Mouse (Mus musculus): Measurements from ENCODE around the gene Zfp652. TPM values are rescaled to one million over a fixed set of nuclear protein-coding genes. Genes with fewer than 3 reads are reported as not detected.
A peak's percentile ranks its signal among the peaks of the same experiment; 100 is the strongest.

Gene Zfp652
- polyA plus RNA-seq, 1 experiment from 2014 or later, result 10.0 TPM

DNA sequence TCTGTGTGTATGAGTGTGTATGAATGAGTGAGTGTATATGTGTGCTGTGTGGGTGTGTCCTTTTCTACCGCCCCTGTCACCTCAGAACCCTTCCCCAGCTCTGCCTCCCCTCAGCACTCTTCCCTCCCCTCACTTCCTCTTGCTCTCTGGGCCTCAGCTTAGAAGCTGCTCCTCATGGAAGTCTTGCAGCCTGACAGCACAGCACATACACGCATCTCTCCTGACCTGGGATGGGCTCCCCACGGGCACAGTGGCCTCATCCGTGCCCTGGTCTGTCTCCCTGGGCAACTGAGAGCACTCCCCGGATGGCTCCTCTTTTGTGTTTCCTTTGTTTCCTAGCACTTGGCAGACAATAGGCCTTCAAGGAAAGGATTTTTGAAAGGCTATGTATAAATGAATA is 97.1 kb downstream of the Zfp652 start:
- no peak overlapping the region; the same call in 1 of the 2 replicates for H3K27ac ChIP-seq (replicated peaks)

GRCm38 (mm10) chr11:95810828-95811227 is 98.4 kb downstream of the Zfp652 start:
- peaks cover 9% of the 10 kb centered on the region for H3K9me3 ChIP-seq
- H3K27me3 ChIP-seq (replicated peaks), result no peaks in the 10 kb centered on the region
- peaks cover 9% of the 10 kb centered on the region for H3K4me1 ChIP-seq
- H3K27ac ChIP-seq (replicated peaks), result no peak overlapping the region
- H3K4me3 ChIP-seq, result no peak overlapping the region
- WGBS, result 57% methylated on average over 7 of the region's 7 CpGs
- H3K9ac ChIP-seq, result no peak overlapping the region
- ATAC-seq (ENCODE audit: extremely low read depth, insufficient number of reproducible peaks, low FRiP score, low TSS enrichment), result no peak
- no peak overlapping the region for H3K4me2 ChIP-seq
- no peaks in the 10 kb centered on the region for H3K36me3 ChIP-seq

More for the DNA sequence above, 97.1 kb downstream of the Zfp652 start:
- H3K9ac ChIP-seq, result no peak overlapping the region
- ATAC-seq (ENCODE audit: extremely low read depth, insufficient number of reproducible peaks, low FRiP score, low TSS enrichment), result no peak
- no peaks in the 10 kb centered on the region for H3K36me3 ChIP-seq
- no peaks in the 10 kb centered on the region for H3K27me3 ChIP-seq (replicated peaks)
- H3K9me3 ChIP-seq, result peaks cover 9% of the 10 kb centered on the region
- H3K4me3 ChIP-seq, result no peak overlapping the region
- 46% methylated on average over 5 of the region's 5 CpGs for WGBS
- no peak overlapping the region for H3K4me2 ChIP-seq
- H3K4me1 ChIP-seq, result peaks cover 15% of the 10 kb centered on the region

DNA sequence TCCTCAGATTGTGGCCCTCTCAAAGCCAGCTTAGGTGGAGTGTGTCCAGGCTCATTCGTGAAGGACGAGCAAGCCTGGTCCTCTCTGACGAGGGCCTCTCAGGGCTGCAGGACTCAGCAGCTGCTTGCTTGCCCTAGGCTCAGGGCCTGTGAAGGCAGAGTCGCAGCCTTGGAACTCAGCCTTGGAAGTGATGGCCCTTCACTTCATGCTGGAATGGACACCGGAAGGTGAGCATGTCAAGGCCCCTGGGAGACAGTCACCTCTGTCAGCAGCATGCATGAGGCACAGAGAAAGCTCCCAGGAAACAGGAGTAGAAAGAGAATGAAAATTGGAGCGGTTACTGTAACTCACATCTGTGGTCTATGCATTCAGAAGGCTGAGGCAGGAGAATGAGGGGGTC is 99.3 kb downstream of the Zfp652 start:
- no peak for ATAC-seq (ENCODE audit: extremely low read depth, insufficient number of reproducible peaks, low FRiP score, low TSS enrichment)
- Histone ChIP-seq H3K36me3 (no peaks in the 10 kb centered on the region), H3K27ac (replicated peaks) (no peak overlapping the region), H3K9me3 (peaks cover 9% of the 10 kb centered on the region), H3K9ac (no peak overlapping the region), H3K27me3 (replicated peaks) (no peaks in the 10 kb centered on the region), H3K4me1 (peaks cover 6% of the 10 kb centered on the region; the same call in 1 of the 2 replicates), H3K4me3 (no peak overlapping the region), H3K4me2 (no peak overlapping the region)
- WGBS, result 81% methylated on average over 6 of the region's 6 CpGs

- peaks cover 6% of the 10 kb centered on the region; the same call in 1 of the 2 replicates for H3K4me1 ChIP-seq
- H3K4me3 ChIP-seq, result no peak overlapping the region
- H3K9me3 ChIP-seq, result peaks cover 7% of the 10 kb centered on the region
- H3K27me3 ChIP-seq (replicated peaks), result 0 out of 2 replicates have a peak, but pooled peaks cover 3% of the 10 kb centered on the region
- WGBS, result 64% methylated on average over 4 of the region's 4 CpGs
- H3K4me2 ChIP-seq, result no peak overlapping the region
- no peaks in the 10 kb centered on the region for H3K36me3 ChIP-seq
- no peak for ATAC-seq (ENCODE audit: extremely low read depth, insufficient number of reproducible peaks, low FRiP score, low TSS enrichment)
- no peak overlapping the region for H3K9ac ChIP-seq
- no peak overlapping the region for H3K27ac ChIP-seq (replicated peaks)
These were observed 99.8 kb downstream of the Zfp652 start for GRCm38 (mm10) chr11:95812224-95812623.

GRCm38 (mm10) chr11:95814101-95814500 is 101.6 kb downstream of the Zfp652 start:
- no peak overlapping the region for H3K9ac ChIP-seq
- no peaks in the 10 kb centered on the region for H3K4me1 ChIP-seq
- H3K27ac ChIP-seq (replicated peaks), result no peak overlapping the region
- ATAC-seq (ENCODE audit: extremely low read depth, insufficient number of reproducible peaks, low FRiP score, low TSS enrichment), result no peak
- WGBS, result 79% methylated on average over 2 of the region's 2 CpGs
- H3K27me3 ChIP-seq (replicated peaks), result 0 out of 2 replicates have a peak, but pooled peaks cover 6% of the 10 kb centered on the region
- H3K4me2 ChIP-seq, result no peak overlapping the region
- H3K36me3 ChIP-seq, result no peaks in the 10 kb centered on the region
- no peak overlapping the region for H3K4me3 ChIP-seq
- no peaks in the 10 kb centered on the region; the same call in 1 of the 2 replicates for H3K9me3 ChIP-seq

- Histone ChIP-seq H3K27ac (replicated peaks) (no peak overlapping the region), H3K27me3 (replicated peaks) (0 out of 2 replicates have a peak, but pooled peaks cover 6% of the 10 kb centered on the region), H3K36me3 (no peaks in the 10 kb centered on the region), H3K9ac (no peak overlapping the region), H3K9me3 (no peaks in the 10 kb centered on the region; the same call in 1 of the 2 replicates), H3K4me2 (no peak overlapping the region), H3K4me3 (no peak overlapping the region), H3K4me1 (no peaks in the 10 kb centered on the region)
- WGBS, result 65% methylated on average over 5 of the region's 5 CpGs
- no peak for ATAC-seq (ENCODE audit: extremely low read depth, insufficient number of reproducible peaks, low FRiP score, low TSS enrichment)
These were observed 102.4 kb downstream of the Zfp652 start for GRCm38 (mm10) chr11:95814857-95815256.

- Histone ChIP-seq H3K4me2 (no peak overlapping the region), H3K9me3 (no peaks in the 10 kb centered on the region; the same call in 1 of the 2 replicates), H3K4me1 (no peaks in the 10 kb centered on the region), H3K36me3 (no peaks in the 10 kb centered on the region), H3K4me3 (no peak overlapping the region), H3K27me3 (replicated peaks) (0 out of 2 replicates have a peak, but pooled peaks cover 6% of the 10 kb centered on the region), H3K27ac (replicated peaks) (no peak overlapping the region), H3K9ac (no peak overlapping the region)
- ATAC-seq (ENCODE audit: extremely low read depth, insufficient number of reproducible peaks, low FRiP score, low TSS enrichment), result no peak
- 77% methylated on average over 9 of the region's 9 CpGs for WGBS
These were observed 102.9 kb downstream of the Zfp652 start for GRCm38 (mm10) chr11:95815412-95815811.

DNA sequence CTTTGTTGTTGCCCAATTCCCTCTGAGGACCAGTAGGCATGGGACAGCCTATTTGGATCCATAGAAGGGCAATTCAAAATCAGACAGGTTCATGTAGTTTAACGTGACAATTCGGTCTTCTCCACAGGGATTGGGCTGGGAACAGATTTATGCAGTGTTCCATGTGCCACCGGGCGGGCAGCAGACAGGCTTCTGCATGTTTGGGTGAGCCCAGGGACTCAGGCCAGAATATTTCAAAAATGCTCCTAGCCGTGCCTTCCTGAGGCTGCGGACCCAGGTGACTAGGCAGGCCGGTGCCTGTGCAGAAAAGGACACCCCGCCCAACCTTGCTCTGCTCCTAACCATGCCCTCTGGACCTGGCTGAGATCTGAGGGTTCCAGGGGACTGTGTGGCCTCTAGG is 106.7 kb downstream of the Zfp652 start:
- ATAC-seq (ENCODE audit: extremely low read depth, insufficient number of reproducible peaks, low FRiP score, low TSS enrichment), result no peak

DNA sequence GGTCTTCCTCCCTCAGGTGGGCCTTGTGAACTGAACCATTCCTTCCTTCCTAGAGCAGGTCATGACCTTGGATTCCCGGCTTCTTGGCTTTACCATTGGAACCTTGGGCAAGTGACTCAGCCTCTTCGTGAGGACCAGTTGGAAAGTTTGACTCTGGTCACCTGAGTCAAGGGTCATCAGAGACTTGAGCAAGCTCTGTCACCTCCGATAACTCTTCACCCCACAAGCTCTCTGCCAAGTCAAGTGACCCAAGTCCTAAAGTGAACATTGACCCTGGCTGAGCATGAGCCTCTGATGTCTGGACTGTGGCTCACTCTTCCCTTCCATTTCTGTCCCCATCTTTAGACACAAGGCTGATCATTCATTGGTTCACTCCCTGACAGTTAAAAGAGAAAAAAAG is 109.0 kb downstream of the Zfp652 start:
- Histone ChIP-seq H3K4me2 (no peak overlapping the region), H3K9ac (no peak overlapping the region), H3K27me3 (replicated peaks) (peaks cover 35% of the 10 kb centered on the region), H3K4me3 (no peak overlapping the region), H3K4me1 (peaks cover 16% of the 10 kb centered on the region), H3K27ac (replicated peaks) (no peak overlapping the region), H3K9me3 (no peaks in the 10 kb centered on the region), H3K36me3 (no peaks in the 10 kb centered on the region)
- ATAC-seq (ENCODE audit: extremely low read depth, insufficient number of reproducible peaks, low FRiP score, low TSS enrichment), result no peak
- 78% methylated on average over 3 of the region's 3 CpGs for WGBS

More for the DNA sequence above, 106.7 kb downstream of the Zfp652 start:
- Histone ChIP-seq H3K4me1 (peaks cover 4% of the 10 kb centered on the region; the same call in 1 of the 2 replicates), H3K27me3 (replicated peaks) (peaks cover 20% of the 10 kb centered on the region), H3K36me3 (no peaks in the 10 kb centered on the region), H3K4me3 (no peak overlapping the region), H3K9me3 (no peaks in the 10 kb centered on the region; the same call in 1 of the 2 replicates), H3K27ac (replicated peaks) (no peak overlapping the region), H3K4me2 (no peak overlapping the region), H3K9ac (no peak overlapping the region)
- WGBS, result 82% methylated on average over 8 of the region's 8 CpGs

DNA sequence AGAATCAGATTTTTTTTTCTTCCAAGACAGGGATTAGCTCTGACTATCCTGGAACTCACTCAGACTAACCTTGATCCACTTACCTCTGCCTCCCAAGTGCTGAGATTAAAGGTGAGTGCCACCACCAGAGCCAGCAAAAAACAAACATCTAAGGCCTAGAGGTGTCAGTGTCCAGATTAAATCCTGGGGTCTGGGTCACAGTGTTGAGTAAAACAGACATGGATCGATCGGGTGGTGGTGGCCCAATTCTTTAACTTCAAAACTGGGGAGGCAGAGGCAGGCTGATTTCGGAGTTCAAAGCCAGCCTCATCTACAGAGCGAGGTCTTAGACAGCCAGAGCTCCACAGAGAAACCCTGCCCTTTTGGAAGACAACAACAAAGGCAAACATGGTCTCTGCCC is 110.0 kb downstream of the Zfp652 start:
- WGBS, result 81% methylated on average over 4 of the region's 4 CpGs
- ATAC-seq (ENCODE audit: extremely low read depth, insufficient number of reproducible peaks, low FRiP score, low TSS enrichment), result no peak
- H3K4me3 ChIP-seq, result no peak overlapping the region
- H3K27ac ChIP-seq (replicated peaks), result no peak overlapping the region
- H3K36me3 ChIP-seq, result no peaks in the 10 kb centered on the region
- peaks cover 37% of the 10 kb centered on the region for H3K27me3 ChIP-seq (replicated peaks)
- peaks cover 24% of the 10 kb centered on the region for H3K4me1 ChIP-seq
- H3K4me2 ChIP-seq, result no peak overlapping the region
- no peak overlapping the region for H3K9ac ChIP-seq
- no peaks in the 10 kb centered on the region for H3K9me3 ChIP-seq

DNA sequence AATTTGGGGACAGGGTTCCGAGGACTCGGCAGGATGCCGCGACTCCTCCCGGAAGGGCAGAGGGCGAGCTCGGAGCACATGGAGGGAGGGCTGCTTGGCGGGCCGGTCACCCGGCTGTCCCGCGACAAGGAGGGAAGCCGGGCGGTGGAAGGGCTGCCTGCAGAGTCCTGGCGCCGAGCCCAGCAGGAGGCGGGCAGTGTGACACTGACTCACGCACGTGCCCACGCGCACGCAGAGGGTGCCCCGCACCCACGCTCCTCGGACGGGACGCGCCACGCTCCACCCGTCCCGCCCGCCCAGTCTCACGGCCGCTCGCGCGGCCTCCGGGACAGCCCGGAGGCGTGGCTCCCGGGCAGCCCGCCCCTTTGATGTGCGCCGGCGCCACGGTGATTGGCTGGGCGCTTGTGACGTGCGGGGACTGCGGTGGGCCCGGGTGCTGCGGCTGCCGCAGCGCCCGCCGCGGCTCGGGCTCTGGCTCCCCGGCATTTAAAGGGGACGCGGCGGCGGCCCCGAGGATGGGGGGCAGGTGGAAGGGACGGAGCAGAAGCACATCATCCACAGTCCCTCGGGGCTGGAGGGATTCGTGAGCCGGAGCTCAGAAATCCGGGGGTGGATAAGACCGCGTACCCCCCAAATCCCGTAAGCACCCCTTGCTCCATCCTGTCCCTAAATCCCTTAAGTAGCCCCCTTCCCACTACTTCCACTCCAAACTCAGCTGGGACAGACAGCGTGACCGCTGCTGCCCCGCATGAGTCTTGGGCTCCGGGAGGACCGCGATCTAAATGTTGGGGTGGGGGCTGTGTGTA is 111.8 kb downstream of the Zfp652 start, which contains the start of gene Phospho1:
Phospho1 (plus strand) TSS at position 429 of the 806 bp plus-strand sequence.
- WGBS, result under 1% methylated on average over 76 of the region's 78 CpGs
- Histone ChIP-seq H3K4me1 (peaks cover 24% of the 10 kb centered on the region), H3K9ac (peak within 1 kb of the TSS; percentile 83), H3K27ac (replicated peaks) (peak within 1 kb of the TSS; percentile 53), H3K4me2 (peak within 1 kb of the TSS; percentile 97), H3K4me3 (peak within 1 kb of the TSS; percentile 66), H3K36me3 (no peaks in the 10 kb centered on the region), H3K9me3 (no peaks in the 10 kb centered on the region), H3K27me3 (replicated peaks) (peaks cover 52% of the 10 kb centered on the region)
- peak; percentile 92 for ATAC-seq (ENCODE audit: extremely low read depth, insufficient number of reproducible peaks, low FRiP score, low TSS enrichment)
